9 mouse cellular contexts compared by ENCODE assay signal in genomic region chr4:95733397-95734249, GRCm38 (mm10).
DNase-seq lines count a peak whose midpoint lies in the region; ATAC-seq lines count a peak whose summit lies in the region.
"Had no signal": no experiment of that assay in that cellular context is flagged by ENCODE, and none has a peak within 500 bp of the region (broad histone marks: within the 10 kb centered on the region; RNA-seq: fewer than 3 reads in every experiment).

No protein-coding gene starts in this region.

- H3K9me3 ChIP-seq in forebrain, embryonic 12.5 days = no peaks in the 10 kb centered on the region
- no peaks in the 10 kb centered on the region for H3K9me3 ChIP-seq in kidney, embryonic 14.5 days (ENCODE audit: control insufficient read depth, low read length)
- H3K9me3 ChIP-seq in midbrain, embryonic 14.5 days (ENCODE audit: control insufficient read depth, low read length) = no peaks in the 10 kb centered on the region
- H3K9me3 ChIP-seq: limb, embryonic 12.5 days had no signal

- H3K4me1 ChIP-seq in forebrain, embryonic 12.5 days = peaks cover 26% of the 10 kb centered on the region
- peaks cover 21% of the 10 kb centered on the region for H3K4me1 ChIP-seq in kidney, embryonic 14.5 days (ENCODE audit: control insufficient read depth, insufficient read depth, low read length)
- peaks cover 12% of the 10 kb centered on the region for H3K4me1 ChIP-seq in midbrain, embryonic 14.5 days (ENCODE audit: control insufficient read depth, insufficient read depth, low read length)

- peak; percentile 79; the same call in 1 of the 2 replicates for ATAC-seq in forebrain, embryonic 12.5 days (ENCODE audit: low FRiP score)
- peak; percentile 63 for ATAC-seq in kidney, embryonic 14.5 days (ENCODE audit: low FRiP score, low TSS enrichment)
- ATAC-seq in midbrain, embryonic 14.5 days (ENCODE audit: low FRiP score, low TSS enrichment) = peak; percentile 62; the same call in 1 of the 2 replicates

- H3K27ac ChIP-seq in forebrain, embryonic 12.5 days = peak overlapping the region; percentile 65
- H3K27ac ChIP-seq in kidney, embryonic 14.5 days (ENCODE audit: low read depth, low read length) = no peak overlapping the region; the same call in 1 of the 2 replicates
- peak overlapping the region; percentile 56; the same call in 1 of the 2 replicates for H3K27ac ChIP-seq in midbrain, embryonic 14.5 days (replicated peaks; ENCODE audit: low read depth, low read length)
- H3K27ac ChIP-seq: limb, embryonic 12.5 days had no signal

- no peaks in the 10 kb centered on the region for H3K27me3 ChIP-seq in forebrain, embryonic 12.5 days
- no peaks in the 10 kb centered on the region for H3K27me3 ChIP-seq in kidney, embryonic 14.5 days (ENCODE audit: control insufficient read depth, insufficient read depth, low read length)
- no peaks in the 10 kb centered on the region for H3K27me3 ChIP-seq in midbrain, embryonic 14.5 days (ENCODE audit: control insufficient read depth, insufficient read depth, low read length)
- H3K27me3 ChIP-seq: limb, embryonic 12.5 days had no signal

- WGBS in forebrain, embryonic 12.5 days = 10% methylated on average over 6 of the region's 6 CpGs
- 24% methylated on average over 6 of the region's 6 CpGs for WGBS in kidney, embryonic 14.5 days
- 24% methylated on average over 6 of the region's 6 CpGs for WGBS in midbrain, embryonic 14.5 days

- peak; percentile 56 to 83 for DNase-seq in adrenal gland, adult (ENCODE audit: inconsistent age in 2 of 2, low spot score in 1 of 2)
- no peak for DNase-seq in adrenal gland, postnatal 4 days (ENCODE audit: low spot score in 2 of 2)
- peak; percentile 71 for DNase-seq in 3T3-L1 (ENCODE audit: low read depth, low spot score)
- peak; percentile 70 for DNase-seq in midbrain, embryonic 14.5 days
- no peak for DNase-seq in c-Kit-positive CD71-positive TER-119-positive erythroid progenitor cells, embryonic 14.5 days (ENCODE audit: low spot score)
- no peak for DNase-seq in right cerebral cortex, adult 18-20 months

- H3K4me3 ChIP-seq in forebrain, embryonic 12.5 days (replicated peaks) = no peak overlapping the region
- H3K4me3 ChIP-seq in kidney, embryonic 14.5 days (ENCODE audit: low read length) = no peak overlapping the region
- H3K4me3 ChIP-seq in midbrain, embryonic 14.5 days (replicated peaks; ENCODE audit: low read depth, low read length) = no peak overlapping the region
- H3K4me3 ChIP-seq: limb, embryonic 12.5 days had no signal

- H3K4me2 ChIP-seq in forebrain, embryonic 12.5 days = no peak overlapping the region
- no peak overlapping the region for H3K4me2 ChIP-seq in kidney, embryonic 14.5 days (replicated peaks; ENCODE audit: low read depth, low read length)
- H3K4me2 ChIP-seq in midbrain, embryonic 14.5 days (ENCODE audit: low read length) = no peak overlapping the region
- H3K4me2 ChIP-seq: limb, embryonic 12.5 days had no signal

- H3K36me3 ChIP-seq in forebrain, embryonic 12.5 days (replicated peaks) = no peaks in the 10 kb centered on the region
- no peaks in the 10 kb centered on the region for H3K36me3 ChIP-seq in kidney, embryonic 14.5 days (ENCODE audit: control insufficient read depth, insufficient read depth, low read length)
- H3K36me3 ChIP-seq in midbrain, embryonic 14.5 days (ENCODE audit: control insufficient read depth, insufficient read depth, low read length) = no peaks in the 10 kb centered on the region
- H3K36me3 ChIP-seq: limb, embryonic 12.5 days had no signal

- H3K9ac ChIP-seq in forebrain, embryonic 12.5 days = no peak overlapping the region
- no peak overlapping the region for H3K9ac ChIP-seq in kidney, embryonic 14.5 days (ENCODE audit: low read depth, low read length)
- H3K9ac ChIP-seq in midbrain, embryonic 14.5 days (replicated peaks; ENCODE audit: low read length) = no peak overlapping the region
- H3K9ac ChIP-seq: limb, embryonic 12.5 days had no signal

Comparison
In these comparisons a context has a peak if more than half of its experiments do, and no peak if none do; other contexts are left out.
1. DNase-seq: peak in adrenal gland, adult (2 of 2), 3T3-L1 (single experiment) and midbrain, embryonic 14.5 days (single experiment); none in adrenal gland, postnatal 4 days (0 of 2), c-Kit-positive CD71-positive TER-119-positive erythroid progenitor cells, embryonic 14.5 days (single experiment) and right cerebral cortex, adult 18-20 months (single experiment).
2. Peak in every context shown above with its lines, with median percentiles within 50 percentile points of each other: ATAC-seq.